Mouse (Mus musculus) gastrocnemius, postnatal 4 days (tissue): ENCODE measurements around the gene Arhgap11a. TPM values are rescaled to one million over a fixed set of nuclear protein-coding genes. Genes with fewer than 3 reads are reported as not detected.
A peak's percentile ranks its signal among the peaks of the same experiment; 100 is the strongest.

Source experiments
- DNase-seq, 2 experiments: peaks; one replicate each; pipeline ENCODE4 v3.0.0; 2021 to 2022; ENCODE audit warnings: low spot score in 2 of 2, mixed read lengths in 2 of 2
- long read RNA-seq, 2 experiments: library from polyadenylated mRNA; stranded (forward); transcript quantifications; one replicate each; pipeline ENCODE4 v2.0.0; 2021
- total RNA-seq, 2 experiments: library from RNA; stranded (reverse); gene quantifications; 2 replicates each; pipeline ENCODE4 v1.2.3; 2021

Gene Arhgap11a
- total RNA-seq, result 10 to 100 TPM; 14.9 to 15.8 TPM
- long read RNA-seq, experiment 1, full-length matches to known transcripts, result 8 of 10 reads
- long read RNA-seq, experiment 1, partial matches to known transcripts, result 1 of 10 reads
- long read RNA-seq, experiment 1, other reads (novel, unspliced or antisense), result 1 of 10 reads
- long read RNA-seq, experiment 2, full-length matches to known transcripts, result 9 of 13 reads
- long read RNA-seq, experiment 2, partial matches to known transcripts, result 1 of 13 reads
- long read RNA-seq, experiment 2, other reads (novel, unspliced or antisense), result 3 of 13 reads

DNA sequence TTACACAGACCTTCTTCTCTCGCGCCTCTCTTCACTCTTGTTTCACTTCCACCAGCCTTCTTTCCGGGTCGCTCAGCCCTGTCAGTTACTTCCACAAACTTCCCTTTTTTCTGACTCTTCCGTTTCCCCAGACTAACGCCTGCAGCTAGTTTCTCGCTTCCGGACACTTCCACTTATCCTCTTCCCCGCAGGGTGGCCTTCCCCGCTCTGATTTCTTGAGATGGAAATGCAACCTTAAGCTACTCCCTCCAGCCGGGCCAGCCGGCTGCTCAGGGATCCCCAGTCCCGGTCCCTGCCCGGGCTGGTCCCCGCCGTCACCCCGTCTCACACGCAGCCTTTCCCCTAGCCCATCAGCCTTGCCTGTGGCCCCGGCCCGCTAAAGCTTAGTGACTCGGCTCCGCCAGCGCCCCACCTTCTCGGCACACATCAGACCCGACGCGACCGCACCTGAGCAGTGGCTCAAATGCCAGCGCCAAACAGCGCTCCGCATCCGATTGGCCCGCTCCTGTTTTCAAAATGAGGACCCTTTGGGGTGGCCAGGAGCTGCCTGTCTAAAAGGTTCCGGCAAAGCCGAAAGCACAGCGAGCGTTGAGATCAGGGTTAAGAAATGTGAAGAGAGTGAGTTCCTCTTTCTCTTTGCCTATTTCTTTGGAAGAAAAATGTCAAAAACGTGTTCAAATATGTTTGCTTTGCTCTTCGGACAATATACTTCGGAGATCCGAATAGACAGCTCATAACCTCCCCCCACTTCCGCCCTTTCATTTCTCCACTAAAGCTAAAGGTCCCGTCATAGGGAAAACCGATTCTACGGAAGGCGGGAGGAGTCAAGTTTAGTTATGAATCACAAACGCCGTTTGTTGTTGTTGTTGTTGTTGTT is at the start of gene Arhgap11a:
Gene Arhgap11a (minus strand): TSS at position 417 of the 877 bp plus-strand sequence.
- DNase-seq, result peak; percentile 65 to 87

DNA sequence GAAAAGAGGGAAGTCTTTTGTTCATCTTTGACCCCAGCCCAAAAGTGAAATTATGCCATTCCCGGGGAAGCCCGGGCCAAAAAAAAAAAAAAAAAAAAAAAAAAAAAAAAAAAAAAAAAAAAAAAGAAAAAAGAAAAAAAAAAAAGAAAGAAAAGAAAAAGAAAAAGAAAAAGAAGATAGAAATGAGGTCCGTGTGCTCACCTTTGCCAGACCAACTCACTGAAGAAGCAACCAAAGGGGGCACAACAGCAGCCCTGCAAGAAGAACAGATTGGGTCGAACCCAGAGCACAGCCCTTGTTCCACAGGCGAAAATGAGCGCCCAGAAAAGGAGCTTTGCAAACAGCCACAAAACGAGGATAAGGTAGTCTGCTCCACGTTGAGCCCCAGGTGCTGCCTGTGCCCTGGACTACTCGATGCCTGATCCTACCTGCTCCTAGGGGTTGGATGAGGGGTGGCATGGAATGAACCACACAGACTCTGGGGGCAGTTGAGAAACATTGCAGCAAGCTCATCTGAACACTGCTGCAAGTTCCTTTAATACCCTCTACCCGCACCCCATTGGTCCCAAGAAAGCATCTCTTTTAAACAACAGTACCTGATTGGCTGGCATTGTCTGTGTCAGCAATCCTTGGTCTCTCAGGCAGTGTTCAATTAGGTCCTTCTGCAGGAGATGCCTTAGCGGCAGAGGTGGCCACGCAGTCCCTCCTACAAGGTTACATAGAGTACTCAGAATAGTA is 45.1 kb upstream of the Arhgap11a start:
- DNase-seq, result no peak

DNA sequence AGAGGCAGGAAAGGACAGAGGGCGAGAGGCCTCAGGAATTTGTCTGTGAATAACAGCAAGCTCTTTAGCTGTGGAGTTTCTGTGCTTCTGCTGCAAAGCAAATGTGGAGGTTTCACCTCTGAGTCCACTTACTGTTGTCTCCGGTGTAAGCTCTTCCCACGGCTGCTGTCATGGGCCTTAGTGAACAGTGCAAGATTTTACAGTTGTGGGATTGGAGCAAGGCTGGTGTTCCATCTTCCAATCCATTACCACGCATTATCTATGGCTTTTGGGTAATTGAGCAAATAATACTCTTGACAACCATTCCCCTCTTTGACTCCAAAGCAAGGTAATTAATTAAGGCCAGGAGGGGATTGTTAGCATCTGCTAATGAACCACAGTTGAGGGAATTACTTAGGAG is 38.7 kb upstream of the Arhgap11a start:
- no peak for DNase-seq

DNA sequence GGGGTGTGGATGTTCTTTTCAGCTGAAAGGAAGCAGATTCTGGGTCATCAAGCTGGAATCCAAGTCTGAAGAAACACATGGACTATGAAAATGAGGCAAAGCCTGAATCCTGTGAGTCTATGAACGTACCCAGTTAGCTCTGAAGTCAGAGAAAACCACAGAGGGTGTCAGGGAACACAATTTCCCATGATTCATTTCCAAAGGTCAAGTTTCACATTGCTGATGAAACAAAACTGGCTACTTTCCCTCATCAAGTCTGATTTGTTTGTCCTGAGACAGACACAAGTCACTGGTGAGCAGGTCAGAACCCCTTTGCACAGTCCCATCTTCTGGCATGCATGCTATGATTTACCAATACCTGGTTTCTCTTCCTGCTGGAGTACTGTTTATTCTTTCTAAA is 37.6 kb upstream of the Arhgap11a start:
- no peak for DNase-seq

DNA sequence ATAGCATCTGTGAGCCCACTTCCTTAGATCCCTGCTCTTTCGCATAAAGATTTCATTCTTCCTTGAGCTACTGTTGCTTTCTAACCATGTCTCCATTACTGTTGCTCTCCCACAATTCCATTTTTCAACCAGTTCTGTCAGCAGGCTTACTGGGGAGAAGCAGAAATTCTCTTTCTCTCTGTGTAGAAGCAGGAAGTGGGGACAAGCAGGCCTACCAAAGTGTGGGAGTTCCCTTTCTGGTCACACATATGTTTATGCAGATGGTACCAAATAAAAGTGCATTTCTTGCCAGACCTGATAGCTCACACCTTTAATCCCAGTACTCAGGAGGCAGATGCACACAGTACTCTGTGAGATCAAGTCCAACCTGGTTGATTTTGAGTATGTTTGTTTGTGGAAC is 21.7 kb upstream of the Arhgap11a start:
- DNase-seq, result no peak

DNA sequence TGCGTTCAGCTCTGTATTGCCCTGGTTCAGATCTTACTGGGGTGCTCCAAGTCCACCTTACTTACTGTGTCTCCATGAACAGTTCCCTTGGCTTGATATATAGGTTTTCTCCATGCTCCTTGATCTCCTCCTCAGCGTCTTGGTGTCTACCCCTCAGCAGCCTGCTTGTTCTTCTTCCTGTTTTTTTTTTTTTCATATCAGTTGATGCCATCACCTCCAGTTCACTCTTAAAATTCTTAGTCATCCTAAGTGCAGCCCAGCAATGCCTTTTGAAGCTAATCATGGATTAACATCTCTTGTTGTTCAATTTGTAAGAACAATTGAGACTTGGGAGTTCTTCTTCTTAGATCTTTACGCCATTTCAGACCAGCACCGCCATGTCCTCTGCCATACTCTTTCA is 19.9 kb upstream of the Arhgap11a start:
- DNase-seq, result no peak

DNA sequence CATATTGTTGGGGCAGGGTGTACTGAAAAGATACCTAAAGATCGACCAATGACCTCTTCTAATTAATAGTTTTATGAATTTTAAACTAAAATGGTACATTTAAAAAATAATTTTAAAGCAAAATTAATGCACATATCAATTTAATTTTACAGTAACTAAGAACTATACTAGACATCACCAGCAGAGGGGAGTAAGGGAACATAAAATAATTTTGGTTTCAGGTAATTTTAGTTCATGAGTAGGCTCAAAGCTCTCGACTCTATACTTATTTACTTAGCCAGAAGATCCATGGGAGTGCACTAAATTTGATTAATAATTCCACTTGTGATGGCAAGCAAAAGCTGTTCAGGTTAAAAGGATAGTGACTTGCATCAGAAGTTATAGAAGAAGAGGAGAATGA is 17.7 kb upstream of the Arhgap11a start:
- no peak for DNase-seq

DNA sequence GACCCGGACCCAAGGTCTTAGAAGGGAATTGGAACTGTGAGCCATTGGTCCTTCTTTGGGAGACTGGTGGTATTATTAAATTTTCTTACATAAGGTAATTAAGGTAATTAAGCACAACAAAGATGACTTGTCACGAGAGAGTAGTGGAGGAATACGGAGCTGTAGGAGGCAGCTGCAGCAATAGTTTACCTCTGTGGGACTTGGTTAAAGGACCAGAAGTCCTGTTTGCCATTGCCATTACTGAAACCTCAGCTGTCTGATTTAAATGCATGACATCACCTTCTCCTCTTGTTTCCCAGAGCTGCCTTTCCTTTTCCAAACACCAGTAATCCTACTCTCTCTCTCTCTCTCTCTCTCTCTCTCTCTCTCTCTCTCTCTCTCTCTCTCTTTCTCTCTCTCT is 680 bp upstream of the Arhgap11a start:
- DNase-seq, result no peak

DNA sequence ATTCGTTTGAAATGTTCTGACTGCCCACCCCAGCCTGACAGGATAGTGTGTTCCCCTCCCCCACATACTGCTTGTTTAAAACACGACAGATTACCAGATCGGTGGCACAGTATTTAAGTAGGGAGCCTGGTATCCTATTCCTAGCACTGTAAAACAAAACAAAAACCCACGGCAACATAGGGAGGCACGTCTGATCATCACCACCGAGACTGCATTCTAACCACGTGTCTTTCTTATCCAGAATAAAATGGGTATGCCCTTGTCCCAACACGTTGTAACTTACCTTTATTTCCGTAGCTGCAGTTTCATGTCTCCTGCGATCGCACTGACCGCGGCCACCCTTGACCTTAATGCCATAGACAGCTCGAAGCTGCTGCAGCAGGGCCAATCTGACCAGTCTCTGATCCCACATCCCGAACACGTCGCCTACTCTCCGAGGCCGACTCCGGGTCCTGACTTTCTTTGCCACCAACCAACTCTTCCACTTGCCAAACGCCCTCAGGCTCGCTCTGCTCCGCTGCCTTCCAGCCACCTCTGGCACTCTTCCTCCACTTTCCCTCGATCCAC is 700 bp downstream of the Arhgap11a start:
- DNase-seq, result no peak

DNA sequence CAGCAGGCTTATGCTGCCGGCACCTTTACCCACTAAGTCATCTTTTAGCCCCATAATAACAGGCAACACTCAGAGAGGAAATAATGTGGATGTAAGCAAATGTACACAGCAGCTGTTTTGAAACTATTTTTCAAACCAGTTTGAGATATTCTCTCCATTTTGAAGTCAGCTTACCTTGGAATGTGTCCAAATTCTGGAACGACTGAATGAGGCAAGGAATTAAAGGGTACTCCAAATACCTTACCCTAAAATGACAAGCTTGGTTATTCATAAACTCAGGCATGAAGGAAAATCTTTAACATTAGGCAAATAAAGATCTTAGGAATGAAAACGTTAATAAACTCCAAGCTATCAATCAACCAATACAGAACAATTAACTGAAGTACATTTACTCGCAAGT is 3.4 kb downstream of the Arhgap11a start:
- no peak for DNase-seq

DNA sequence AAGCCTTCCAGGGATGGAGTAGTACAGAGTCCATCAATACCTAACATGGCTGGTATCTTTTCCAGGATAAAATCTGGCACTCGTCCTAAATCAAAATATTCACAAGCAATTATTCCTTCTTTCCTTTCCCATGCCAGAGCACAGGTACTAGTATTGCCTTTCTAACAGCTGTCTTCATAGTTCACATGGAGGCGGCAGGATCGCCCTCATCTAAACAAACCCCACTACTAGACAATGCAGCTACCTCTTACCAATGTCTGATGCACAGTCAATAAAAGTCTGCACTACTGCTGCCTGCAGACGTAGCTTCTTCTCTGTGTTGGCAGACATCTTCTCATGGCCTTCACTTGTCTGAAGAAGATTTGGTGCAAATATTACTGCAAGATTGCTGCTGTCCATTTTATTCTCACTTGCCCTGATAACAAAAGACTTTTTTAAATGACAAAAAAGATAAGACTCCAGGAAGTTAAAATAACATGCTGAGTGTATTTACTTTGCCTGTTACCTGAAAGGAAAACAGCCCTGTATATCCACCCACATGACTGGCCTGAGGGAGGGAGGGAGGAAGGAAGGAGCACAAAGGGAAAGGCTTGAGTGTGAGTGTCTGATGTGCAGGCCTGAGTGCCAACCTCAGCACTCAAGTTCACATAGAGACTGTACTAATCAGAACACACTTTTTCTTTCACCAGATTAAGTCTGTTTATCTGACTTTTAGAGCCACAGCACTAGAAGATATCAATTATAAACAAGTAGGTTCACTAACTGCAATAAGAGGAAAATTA is 6.6 kb downstream of the Arhgap11a start:
- no peak for DNase-seq

DNA sequence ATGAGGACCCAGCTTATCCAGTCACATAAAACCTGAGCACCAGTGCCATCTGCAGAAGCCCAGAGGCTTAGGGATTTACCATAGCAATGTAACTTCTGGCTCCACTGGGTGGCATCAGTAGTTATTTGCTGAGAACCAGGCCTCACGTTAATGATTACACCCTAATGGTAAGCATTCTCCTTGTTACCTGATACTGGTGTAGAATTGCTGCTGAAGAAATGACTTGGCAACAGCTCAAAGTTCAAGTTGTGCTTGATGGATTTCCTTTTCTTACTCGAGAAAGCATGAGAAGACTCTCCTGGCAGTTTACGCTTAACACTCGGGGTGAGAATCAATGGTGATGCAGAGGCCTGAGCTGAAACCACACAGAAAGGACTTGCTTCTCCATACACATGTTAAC is 9.0 kb downstream of the Arhgap11a start:
- DNase-seq, result no peak

DNA sequence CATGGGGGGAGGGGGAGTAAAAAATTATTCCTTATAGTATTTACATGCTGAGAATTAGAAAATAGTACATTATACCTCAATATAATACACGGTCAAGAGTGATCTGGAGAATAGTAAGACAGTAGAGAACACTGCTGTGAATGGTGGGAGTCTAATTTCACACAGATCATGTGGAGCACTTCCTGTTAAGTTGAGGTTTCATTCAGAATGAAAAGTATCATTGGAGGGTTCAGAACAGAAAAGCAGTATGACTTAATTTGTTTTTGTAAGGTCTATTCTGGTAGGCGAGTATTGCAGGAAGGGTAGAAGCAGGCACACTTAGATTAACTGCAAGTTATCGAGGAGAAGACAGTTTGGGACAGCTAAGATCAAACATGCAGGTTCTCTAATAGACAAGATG is 13.2 kb downstream of the Arhgap11a start:
- no peak for DNase-seq

DNA sequence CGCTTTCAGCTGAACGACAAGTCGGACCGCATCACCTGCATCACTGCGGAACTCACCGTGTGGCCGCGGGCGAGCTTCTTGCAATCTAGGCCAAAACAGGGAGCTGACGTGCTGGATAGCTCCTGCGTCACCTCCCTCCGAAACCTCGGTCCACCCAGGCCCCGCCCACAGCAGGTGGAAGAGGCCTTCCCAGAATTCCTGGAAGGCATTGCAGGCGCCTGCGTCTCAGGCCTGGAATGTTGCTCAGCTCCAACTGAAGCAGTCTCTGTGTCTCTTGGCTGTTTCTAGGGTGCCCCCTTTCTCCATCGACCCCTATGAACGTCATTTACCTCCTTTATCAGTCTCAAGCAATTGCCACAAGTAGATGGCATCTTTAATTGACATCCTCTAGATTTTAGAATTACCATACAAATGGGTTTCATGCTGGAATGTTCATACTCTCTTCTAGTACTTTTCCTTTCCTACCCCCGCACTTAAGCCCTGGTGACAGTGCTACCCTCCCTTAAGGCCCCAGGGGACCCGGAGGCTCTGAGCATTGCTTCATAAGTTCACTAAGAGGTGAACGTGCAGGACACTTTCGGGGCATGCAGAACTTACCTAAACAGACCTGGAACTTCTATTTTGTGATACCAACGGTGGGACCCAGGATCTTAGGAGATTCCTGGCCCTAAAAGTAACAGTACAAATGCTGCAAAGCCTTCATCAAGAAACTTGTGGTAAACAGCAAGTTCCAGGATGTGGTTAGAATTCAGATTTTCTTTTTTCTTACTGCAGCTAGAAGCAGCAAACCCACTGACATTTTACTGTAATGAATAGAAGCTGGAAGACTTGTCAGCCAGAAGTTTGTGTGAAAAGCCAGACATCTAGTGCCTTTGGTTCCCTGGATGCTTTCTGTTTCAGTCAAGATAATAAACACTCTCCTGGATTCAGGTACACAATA is 19.2 kb downstream of the Arhgap11a start, which contains the start of gene Scg5:
Gene Scg5 (minus strand): TSS at position 179 of the 940 bp plus-strand sequence.
- peak in 1 of 2 experiments; percentile 42 for DNase-seq

DNA sequence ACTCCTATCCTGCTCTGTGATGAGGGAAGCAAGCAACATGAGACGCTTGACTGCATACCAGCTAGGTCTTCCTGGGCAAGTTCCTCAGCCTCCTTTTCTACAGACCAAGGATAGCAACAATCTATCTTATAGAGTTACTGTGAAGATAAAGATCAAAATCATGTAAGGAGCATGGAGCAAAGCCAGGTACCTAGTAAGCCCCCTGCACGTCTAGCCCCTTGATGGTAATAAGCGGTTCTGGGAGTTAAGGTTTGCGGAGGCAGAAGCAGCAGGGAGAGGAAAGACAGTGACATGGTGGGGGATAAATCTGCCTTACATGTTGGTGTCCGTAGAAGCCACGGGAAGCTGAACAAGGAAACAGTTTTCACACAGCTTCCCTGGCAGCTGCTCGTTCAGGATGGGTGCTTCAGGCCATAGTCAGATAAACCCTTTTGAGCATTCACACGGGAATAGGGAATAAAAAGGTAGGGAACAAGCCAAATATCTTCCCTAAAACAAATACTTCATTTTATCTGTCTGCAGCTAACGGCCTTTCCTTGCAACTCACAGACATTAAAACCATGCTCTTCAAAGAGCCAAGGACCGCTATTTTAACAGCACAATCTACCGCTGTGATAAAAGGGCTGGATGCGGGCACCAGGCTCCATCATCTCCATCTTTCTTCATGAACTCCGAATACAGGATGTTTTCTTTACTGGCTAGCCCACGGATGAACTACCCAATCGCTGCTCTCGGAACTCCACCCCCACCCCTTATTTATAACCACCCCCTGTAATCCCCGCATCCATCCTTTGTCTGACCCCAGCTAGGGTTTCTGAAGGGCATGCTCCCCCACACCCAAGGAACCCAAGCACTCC is 20.1 kb downstream of the Arhgap11a start:
- no peak for DNase-seq

DNA sequence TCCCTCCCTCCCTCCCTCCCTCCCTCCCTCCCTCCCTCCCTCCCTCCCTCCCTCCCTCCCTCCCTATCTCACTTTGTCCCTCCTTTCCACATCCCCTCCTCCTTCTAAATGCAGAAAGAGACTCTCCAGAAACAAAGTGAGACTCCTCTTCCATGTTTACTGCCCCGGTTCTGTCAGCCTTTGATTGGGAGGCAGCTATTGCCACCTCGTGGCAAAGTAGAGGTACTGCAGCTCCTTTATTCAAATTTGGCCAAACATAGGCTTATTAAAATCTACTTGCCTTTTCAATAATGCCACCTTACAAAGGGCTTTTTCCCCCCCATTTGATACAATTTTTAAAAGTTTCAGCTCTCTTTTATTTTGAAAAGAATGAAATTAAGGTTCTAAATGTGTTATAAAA is 24.6 kb downstream of the Arhgap11a start:
- DNase-seq, result no peak

DNA sequence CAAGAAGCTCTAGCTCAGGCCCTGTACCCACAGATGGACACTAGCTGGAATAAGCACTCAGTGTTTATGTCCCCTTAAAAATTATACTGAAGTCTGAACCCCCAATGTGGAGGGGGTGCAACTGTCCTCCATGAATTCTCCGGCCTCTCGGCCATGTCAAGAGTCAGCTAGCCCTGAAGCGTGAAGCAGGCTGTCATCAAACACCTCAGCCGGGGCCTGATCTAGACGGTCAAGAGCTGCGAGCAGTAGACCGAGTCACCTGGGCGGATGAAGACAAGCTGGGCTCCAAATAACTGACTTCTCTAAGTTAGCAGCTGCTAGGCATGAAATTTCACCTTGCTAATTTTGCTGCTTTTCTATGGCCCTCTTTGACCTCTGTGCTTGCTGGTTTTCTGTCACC is 26.1 kb downstream of the Arhgap11a start:
- no peak for DNase-seq

DNA sequence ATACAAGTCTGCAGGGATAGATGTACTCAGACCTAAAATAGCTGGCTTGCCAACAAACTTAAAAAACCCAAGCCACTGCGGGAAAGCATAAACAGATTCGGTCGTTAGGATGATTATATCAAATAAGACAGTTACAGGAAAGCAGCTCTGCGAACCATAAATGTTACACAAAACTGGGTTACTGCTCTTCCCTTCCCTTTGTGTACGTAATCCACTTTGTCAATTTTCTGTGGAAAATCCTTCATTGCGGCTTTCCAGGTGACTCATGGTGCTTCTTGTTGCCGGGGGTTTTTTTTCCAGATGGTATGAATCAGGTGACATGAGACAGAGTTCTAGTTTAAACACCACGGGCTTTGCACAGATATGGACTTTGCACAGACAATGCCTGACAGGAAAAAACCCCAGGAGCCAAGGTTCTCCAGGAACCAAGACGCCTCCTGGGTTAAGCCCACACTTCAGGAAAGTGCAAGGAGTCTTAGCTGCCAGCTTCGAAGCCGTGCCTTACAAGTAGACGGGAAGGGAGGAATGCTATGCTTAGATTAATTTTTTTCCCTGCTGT is 27.2 kb downstream of the Arhgap11a start:
- no peak for DNase-seq
